Mouse (Mus musculus) limb, embryonic 11.5 days (tissue): ENCODE results near the gene Gm21117. TPM values are rescaled to one million over a fixed set of nuclear protein-coding genes. Genes with fewer than 3 reads are reported as not detected.
"Not testable (repeated sequence)": the region's sequence is repeated elsewhere in the genome, so short reads cannot be mapped to it uniquely, and the experiment has no call there.

Experiments used
- ATAC-seq: fragments of 200-750 bp; cut with Nextera tagmentation; 2 replicates; pipeline ENCODE4 v1.8.0; 2017; ENCODE audit warnings: low read depth; ENCODE audit not compliant: insufficient number of reproducible peaks, low FRiP score, low TSS enrichment
- DNase-seq: peaks from one replicate; pipeline ENCODE4 v3.0.0-alpha.2; 2015; ENCODE audit warnings: low spot score
- H3K27ac ChIP-seq: fragments of 300-500 bp; sonication (generic); replicated peaks from 2 replicates; pipeline ENCODE4 v1.5.1; 2014; ENCODE audit warnings: low read depth, mild to moderate bottlenecking, low read length
- H3K27me3 ChIP-seq: fragments of 300-500 bp; sonication (generic); 2 replicates; pipeline ENCODE4 v1.6.1; 2014; ENCODE audit warnings: mild to moderate bottlenecking, low read length, mixed read lengths; ENCODE audit not compliant: control insufficient read depth, insufficient read depth
- H3K36me3 ChIP-seq: fragments of 300-500 bp; sonication (generic); 2 replicates; pipeline ENCODE4 v1.6.1; 2014; ENCODE audit warnings: mild to moderate bottlenecking, low read length, moderate library complexity, mixed read lengths; ENCODE audit not compliant: control insufficient read depth, insufficient read depth
- H3K4me1 ChIP-seq: fragments of 300-500 bp; sonication (generic); 2 replicates; pipeline ENCODE4 v1.6.1; 2014; ENCODE audit warnings: low read length, mixed read lengths; ENCODE audit not compliant: control insufficient read depth, insufficient read depth
- H3K4me2 ChIP-seq: fragments of 300-500 bp; sonication (generic); 2 replicates; pipeline ENCODE4 v1.6.1; 2014; ENCODE audit warnings: low read depth, mild to moderate bottlenecking, moderate library complexity; ENCODE audit not compliant: severe bottlenecking
- H3K4me3 ChIP-seq: fragments of 300-500 bp; sonication (generic); 2 replicates; pipeline ENCODE4 v1.5.1; 2014; ENCODE audit warnings: low read depth, low read length
- H3K9ac ChIP-seq: fragments of 300-500 bp; sonication (generic); 2 replicates; pipeline ENCODE4 v1.6.1; 2014; ENCODE audit warnings: mild to moderate bottlenecking, low read length
- H3K9me3 ChIP-seq: fragments of 300-500 bp; sonication (generic); 2 replicates; pipeline ENCODE4 v1.6.1; 2016; ENCODE audit warnings: low read length; ENCODE audit not compliant: control insufficient read depth
- WGBS: fragments of 180-500 bp; shearing (Covaris S2); extraction: QIAGEN DNeasy Blood & Tissue Kit; methylation state at CpG from one replicate; pipeline ENCODE4 v1.1.7; 2014; 5-methylcytosine and 5-hydroxymethylcytosine counted together
- polyA plus RNA-seq: library from polyadenylated mRNA; unstranded; fragments of >200 nt; fragmentation: Nextera tagmentation; extraction: Ambion mirVana; gene quantifications from 2 replicates; pipeline ENCODE4 v1.2.1, GENCODE M21; 2014

The Gm21117 gene
- not detected in 2 replicates for polyA plus RNA-seq

DNA sequence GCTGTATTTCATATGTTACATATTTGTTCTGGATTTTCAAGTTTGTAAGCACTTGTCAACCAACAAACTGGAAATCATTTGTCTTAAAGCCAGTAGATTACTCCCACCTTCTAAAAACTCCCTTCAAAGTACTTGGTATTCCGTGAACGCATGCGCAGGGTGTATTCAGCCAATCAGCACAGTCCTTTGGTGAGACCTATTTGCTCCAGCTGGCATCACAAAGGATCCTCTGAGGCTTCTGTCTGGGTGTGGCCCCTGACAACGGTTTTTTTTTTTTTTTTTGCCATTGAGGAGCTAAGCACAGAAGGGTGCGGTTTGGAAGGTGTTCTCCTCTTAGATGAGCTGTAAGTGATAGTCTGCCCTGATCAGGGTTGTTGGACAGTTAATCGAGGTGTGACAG, at the start of gene Gm21117:
TSS of gene Gm21117 (plus strand) at position 301 of the 400 bp plus-strand sequence.
- H3K36me3 ChIP-seq, H3K9me3 ChIP-seq, H3K9ac ChIP-seq, H3K27ac ChIP-seq, H3K4me1 ChIP-seq, H3K4me3 ChIP-seq, H3K4me2 ChIP-seq, ATAC-seq, H3K27me3 ChIP-seq, DNase-seq: not testable (repeated sequence)
- WGBS: no CpG with 5 or more reads among the region's 6 CpGs
